Mouse (Mus musculus): Measurements from ENCODE around the gene Lat2.
A peak's percentile ranks its signal among the peaks of the same experiment; 100 is the strongest.

The Lat2 gene

GRCm38 (mm10) chr5:134571730-134572507, 42.9 kb downstream of the Lat2 start:
- no peak for DNase-seq (ENCODE audit: low spot score)

- no peak for DNase-seq (ENCODE audit: low spot score)
Observed at GRCm38 (mm10) chr5:134568964-134569491, 45.8 kb downstream of the Lat2 start.

- no peak for DNase-seq (ENCODE audit: low spot score)
Observed at GRCm38 (mm10) chr5:134568030-134568429, 46.8 kb downstream of the Lat2 start.

- no peak for DNase-seq (ENCODE audit: low spot score)
Observed at GRCm38 (mm10) chr5:134567445-134567844, 47.4 kb downstream of the Lat2 start.

GRCm38 (mm10) chr5:134565696-134566095, 49.1 kb downstream of the Lat2 start:
- DNase-seq (ENCODE audit: low spot score) = no peak

- no peak for DNase-seq (ENCODE audit: low spot score)
Observed at GRCm38 (mm10) chr5:134564272-134564671, 50.6 kb downstream of the Lat2 start.

- DNase-seq (ENCODE audit: low spot score) = no peak
Observed at GRCm38 (mm10) chr5:134560450-134561171, 54.2 kb downstream of the Lat2 start.

- no peak for DNase-seq (ENCODE audit: low spot score)
Observed at GRCm38 (mm10) chr5:134560071-134560449, 54.8 kb downstream of the Lat2 start, which contains the start of gene Syna. Gene Syna (minus strand): TSS chr5:134560171.

- no peak for DNase-seq (ENCODE audit: low spot score)
Observed at GRCm38 (mm10) chr5:134555463-134556164, 59.2 kb downstream of the Lat2 start.

GRCm38 (mm10) chr5:134553951-134554546, 60.8 kb downstream of the Lat2 start:
- no peak for DNase-seq (ENCODE audit: low spot score)

GRCm38 (mm10) chr5:134552110-134552972, 62.5 kb downstream of the Lat2 start, which contains the start of gene Clip2:
Gene Clip2 (minus strand): TSS chr5:134552434.
- DNase-seq (ENCODE audit: low spot score) = peak; percentile 100

- DNase-seq (ENCODE audit: low spot score) = no peak
Observed at GRCm38 (mm10) chr5:134551233-134552109, 63.4 kb downstream of the Lat2 start.

- DNase-seq (ENCODE audit: low spot score) = no peak
Observed at GRCm38 (mm10) chr5:134550836-134551232, 64.0 kb downstream of the Lat2 start.

Data from ovary, postnatal 14 days (tissue).